Mouse (Mus musculus) embryo, embryonic 11.5 days (tissue): ENCODE data around the gene Nufip2.

Experiments used
- DNase-seq: peaks from one replicate; pipeline ENCODE4 v3.0.0-alpha.2; 2012; ENCODE audit warnings: low read depth, low spot score

Nufip2 gene

GRCm38 (mm10) chr11:77770346-77770745 lies 84.4 kb downstream of the Nufip2 start:
- no peak for DNase-seq

DNA sequence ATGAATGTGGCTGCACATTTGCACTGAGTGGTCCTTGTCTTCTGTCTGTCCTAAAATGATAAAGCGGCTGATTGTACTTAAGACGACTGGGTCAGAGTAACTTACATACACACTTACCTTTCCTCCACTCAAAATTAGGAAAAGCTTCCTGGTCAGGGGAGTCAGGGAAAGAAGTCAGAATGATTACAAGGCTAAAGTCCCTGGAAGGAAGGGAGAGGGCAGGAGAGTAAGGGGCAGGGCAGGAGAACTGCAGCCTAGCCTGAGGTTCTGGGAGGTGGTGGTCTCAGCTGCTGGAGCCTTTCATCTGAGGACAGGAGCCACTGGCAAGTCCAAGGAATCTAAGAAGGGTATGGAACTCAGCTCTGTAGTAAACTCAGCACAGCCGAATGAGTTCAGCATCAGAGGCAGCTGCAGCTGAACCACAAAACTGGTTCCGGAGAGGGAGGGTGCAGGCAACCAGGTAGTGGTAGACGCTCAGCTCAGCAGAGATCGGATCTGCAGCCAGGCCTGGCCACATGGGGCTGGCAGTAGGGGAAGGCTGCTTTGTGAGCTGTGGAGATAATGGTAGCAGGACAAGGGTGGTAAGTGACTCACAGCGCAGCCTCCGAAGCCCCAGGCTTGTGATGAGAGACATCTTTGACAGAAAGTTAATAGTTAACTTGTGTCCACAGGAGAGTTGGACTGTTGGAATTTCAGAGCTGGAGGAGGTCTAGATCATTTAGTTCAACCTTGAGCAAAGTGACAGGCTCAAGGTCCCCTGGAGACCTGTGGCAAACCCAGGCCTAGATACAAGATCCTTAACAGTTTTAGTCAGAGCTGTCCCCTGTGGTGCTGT lies 86.1 kb downstream of the Nufip2 start:
- no peak for DNase-seq

GRCm38 (mm10) chr11:77775701-77776400 lies 89.9 kb downstream of the Nufip2 start:
- DNase-seq = no peak

GRCm38 (mm10) chr11:77777436-77777835 lies 91.5 kb downstream of the Nufip2 start:
- no peak for DNase-seq

- no peak for DNase-seq
Measured at GRCm38 (mm10) chr11:77777937-77778336, 92.0 kb downstream of the Nufip2 start.

DNA sequence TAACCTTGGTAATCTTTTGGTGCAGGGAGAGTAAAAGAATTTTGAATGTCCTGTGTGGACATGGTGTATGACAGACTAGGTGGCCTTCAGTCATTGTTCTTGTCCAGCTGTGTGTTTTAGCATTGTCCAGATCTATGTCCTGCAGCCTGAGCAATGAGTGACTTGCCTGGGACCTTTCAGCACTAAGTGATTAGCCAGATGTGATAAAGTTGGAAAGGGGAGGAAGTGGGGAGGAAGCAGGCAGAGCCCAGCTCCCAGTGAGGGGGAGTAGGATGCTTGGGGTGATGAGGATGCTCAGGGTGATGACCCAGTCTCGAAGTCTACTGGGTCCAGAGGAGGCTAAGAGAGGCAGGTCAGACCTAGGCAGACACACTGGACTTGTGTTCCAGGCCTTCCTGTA lies 93.3 kb downstream of the Nufip2 start:
- DNase-seq = no peak

- DNase-seq = no peak
Measured at GRCm38 (mm10) chr11:77781088-77781487, 95.1 kb downstream of the Nufip2 start.

DNA sequence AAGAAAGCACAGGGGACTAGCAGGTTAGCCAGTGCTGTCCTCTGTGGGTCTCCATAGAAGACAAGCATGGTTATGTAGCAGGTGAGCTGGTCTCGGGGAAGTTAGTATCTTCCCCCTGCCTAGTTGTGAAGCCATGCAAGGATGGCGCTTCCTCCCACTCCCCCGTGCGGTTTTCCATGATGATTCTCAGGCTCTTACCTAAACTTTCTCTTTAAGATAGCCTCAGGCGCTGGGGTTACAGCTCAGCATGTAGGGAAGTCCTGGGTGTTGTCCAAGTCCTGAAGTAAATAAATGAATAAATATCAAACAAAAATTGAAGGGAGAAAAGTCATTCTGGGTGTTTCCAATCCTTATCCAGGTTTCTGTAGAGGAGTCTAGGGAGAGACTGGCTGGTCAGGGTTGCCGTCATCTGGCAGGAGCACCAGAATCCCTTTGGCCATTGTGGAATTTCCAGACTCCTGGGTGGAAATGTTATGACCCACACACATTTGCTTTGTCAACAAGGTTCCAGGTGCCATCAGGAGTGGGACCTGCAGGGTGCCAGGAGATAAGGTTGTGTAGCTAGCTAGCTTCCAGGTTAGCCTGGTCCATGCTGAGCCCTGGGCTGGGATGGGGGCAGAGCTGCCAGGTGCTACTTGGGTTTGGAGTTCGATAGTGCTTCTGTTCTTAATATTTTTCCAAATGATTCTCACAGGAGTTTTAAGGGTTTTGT lies 96.3 kb downstream of the Nufip2 start:
- DNase-seq = no peak

- no peak for DNase-seq
Measured at GRCm38 (mm10) chr11:77783211-77783746, 97.3 kb downstream of the Nufip2 start.

GRCm38 (mm10) chr11:77783747-77784646 lies 98.0 kb downstream of the Nufip2 start:
- DNase-seq = no peak

- no peak for DNase-seq
Measured at GRCm38 (mm10) chr11:77784894-77785293, 98.9 kb downstream of the Nufip2 start.

GRCm38 (mm10) chr11:77785396-77785767 lies 99.4 kb downstream of the Nufip2 start:
- no peak for DNase-seq

GRCm38 (mm10) chr11:77785768-77786561 lies 100.0 kb downstream of the Nufip2 start:
- DNase-seq = no peak

DNA sequence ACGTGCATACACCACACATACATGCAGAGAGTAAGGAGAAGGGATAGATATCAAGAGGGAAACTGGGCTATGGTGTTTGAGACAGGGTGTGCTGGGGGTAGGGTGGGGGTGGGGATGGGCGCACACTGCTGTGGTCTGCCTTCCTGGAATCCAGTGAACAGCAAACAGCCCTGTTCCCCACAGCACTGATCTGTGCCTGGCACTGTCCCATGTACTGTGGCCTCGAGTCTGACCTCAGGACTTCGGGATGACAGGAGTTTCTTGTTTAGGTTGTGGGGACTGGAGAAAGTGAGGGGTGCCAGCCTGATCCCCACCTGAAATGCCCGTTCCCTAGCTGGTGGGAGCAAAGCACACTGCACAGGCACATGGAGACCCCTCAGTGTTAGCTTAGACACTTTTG lies 101.8 kb downstream of the Nufip2 start, which contains the start of gene Gm10277:
Gene Gm10277 (minus strand): TSS at position 41 of the 400 bp plus-strand sequence.
- DNase-seq = no peak

GRCm38 (mm10) chr11:77789512-77789911 lies 103.6 kb downstream of the Nufip2 start:
- DNase-seq = no peak

DNA sequence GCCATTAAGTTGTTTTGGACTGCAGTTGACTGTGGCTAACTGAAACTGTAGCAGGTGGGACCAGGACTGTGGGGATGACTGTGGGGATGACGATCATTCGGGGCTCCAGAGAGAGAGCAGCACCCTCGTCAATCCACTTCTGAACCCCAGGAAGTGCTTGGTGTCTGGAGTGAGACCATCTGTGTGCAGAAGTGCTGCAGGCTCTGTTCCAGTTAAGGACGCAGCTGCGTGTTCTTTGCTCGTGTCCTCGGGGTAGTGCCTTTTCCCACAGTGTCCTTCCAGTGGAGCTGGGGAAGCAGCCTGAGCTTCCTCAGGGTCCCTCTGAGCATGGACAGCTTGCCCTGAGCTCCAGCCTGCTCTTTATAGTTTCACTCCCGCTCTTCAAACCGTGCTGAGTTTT lies 104.3 kb downstream of the Nufip2 start:
- no peak for DNase-seq

- DNase-seq = no peak
Measured at GRCm38 (mm10) chr11:77791241-77791727, 105.3 kb downstream of the Nufip2 start.
